ENCODE assay signal across 17 mouse cellular contexts in genomic region chr10:4380748-4381147, GRCm38 (mm10).
"Had no signal": no experiment of that assay in that cellular context is flagged by ENCODE, and none has a peak within 500 bp of the region (broad histone marks: within the 10 kb centered on the region; RNA-seq: fewer than 3 reads in every experiment).

No protein-coding gene starts in this region.

- ATAC-seq: lung, postnatal 0 days; midbrain, embryonic 13.5 days; midbrain, embryonic 15.5 days had no signal

- H3K27me3 ChIP-seq: lung, embryonic 15.5 days; megakaryocyte, embryonic 14.5 days; midbrain, embryonic 13.5 days; midbrain, embryonic 15.5 days; neural tube, embryonic 12.5 days; stomach, embryonic 15.5 days had no signal

- H3K4me3 ChIP-seq: lung, embryonic 15.5 days; megakaryocyte, embryonic 14.5 days; midbrain, embryonic 13.5 days; midbrain, embryonic 15.5 days; neural tube, embryonic 12.5 days; stomach, embryonic 15.5 days had no signal

- H3K9ac ChIP-seq: lung, embryonic 15.5 days; midbrain, embryonic 13.5 days; midbrain, embryonic 15.5 days; neural tube, embryonic 12.5 days; stomach, embryonic 15.5 days had no signal

- H3K27ac ChIP-seq: lung, embryonic 15.5 days; macrophage; midbrain, embryonic 13.5 days; midbrain, embryonic 15.5 days; neural tube, embryonic 12.5 days; stomach, embryonic 15.5 days; stomach, postnatal 0 days had no signal

- H3K36me3 ChIP-seq: lung, embryonic 15.5 days; midbrain, embryonic 13.5 days; midbrain, embryonic 15.5 days; neural tube, embryonic 12.5 days; stomach, embryonic 15.5 days had no signal

- H3K4me2 ChIP-seq: lung, embryonic 15.5 days; midbrain, embryonic 11.5 days; midbrain, embryonic 13.5 days; midbrain, embryonic 15.5 days; neural tube, embryonic 12.5 days; stomach, embryonic 15.5 days had no signal

- DNase-seq: lung, adult 2 months; lung, postnatal 14 days; lung, postnatal 36 days; right cerebral cortex, postnatal 14 days; thymus, adult 2 months; thymus, postnatal 25 days; thymus, postnatal 4 days had no signal

- H3K9me3 ChIP-seq: lung, embryonic 15.5 days; megakaryocyte, embryonic 14.5 days; midbrain, embryonic 13.5 days; midbrain, embryonic 15.5 days; neural tube, embryonic 12.5 days; stomach, embryonic 15.5 days had no signal
